Mouse (Mus musculus): Measurements from ENCODE around the gene Akt1. TPM values are rescaled to one million over a fixed set of nuclear protein-coding genes. Genes with fewer than 3 reads are reported as not detected.
A peak's percentile ranks its signal among the peaks of the same experiment; 100 is the strongest.

The Akt1 gene
- polyA plus RNA-seq, 1 experiment from 2014 or later: 26.7 TPM

DNA sequence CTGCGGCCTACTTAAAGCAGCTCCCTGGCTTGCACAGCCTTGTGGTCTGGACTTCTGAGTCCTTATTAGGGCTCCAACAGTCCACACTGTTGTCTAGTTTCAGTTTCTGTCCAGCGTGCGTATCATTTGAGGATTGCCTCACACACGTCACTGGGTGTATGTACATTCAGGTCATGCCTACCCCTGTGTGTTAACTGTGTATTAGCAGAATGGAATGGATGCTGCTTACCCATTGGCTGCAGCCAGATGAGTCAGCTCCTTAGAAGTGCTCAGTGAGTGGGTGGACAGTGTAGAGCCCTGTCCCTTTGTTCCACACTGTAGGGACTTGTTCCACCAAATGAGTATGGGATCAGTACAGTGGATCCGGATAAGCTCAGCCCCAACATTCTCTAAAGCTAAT lies 26.6 kb downstream of the Akt1 start:
- Histone ChIP-seq H3K4me2 (ENCODE audit: low read depth, low read length) (no peak overlapping the region), H3K27ac (ENCODE audit: low read depth) (no peak overlapping the region), H3K9ac (replicated peaks) (no peak overlapping the region), H3K4me1 (ENCODE audit: insufficient read depth) (peaks cover 21% of the 10 kb centered on the region), H3K4me3 (ENCODE audit: low read depth, low read length) (no peak overlapping the region), H3K9me3 (ENCODE audit: low read length) (no peaks in the 10 kb centered on the region), H3K36me3 (replicated peaks; ENCODE audit: insufficient read depth, low read length) (peaks cover 28% of the 10 kb centered on the region), H3K27me3 (ENCODE audit: insufficient read depth, low read length) (no peaks in the 10 kb centered on the region)
- no peak for TF ChIP-seq CTCF (IDR thresholded peaks at IDR 0.05; ENCODE audit: low read depth)
- TF ChIP-seq EP300 (IDR thresholded peaks at IDR 0.05; ENCODE audit: low read depth): no peak
- ATAC-seq (no peak), DNase-seq (no peak)
- WGBS (ENCODE audit: insufficient replicate concordance): 69% methylated on average over 5 of the region's 5 CpGs

DNA sequence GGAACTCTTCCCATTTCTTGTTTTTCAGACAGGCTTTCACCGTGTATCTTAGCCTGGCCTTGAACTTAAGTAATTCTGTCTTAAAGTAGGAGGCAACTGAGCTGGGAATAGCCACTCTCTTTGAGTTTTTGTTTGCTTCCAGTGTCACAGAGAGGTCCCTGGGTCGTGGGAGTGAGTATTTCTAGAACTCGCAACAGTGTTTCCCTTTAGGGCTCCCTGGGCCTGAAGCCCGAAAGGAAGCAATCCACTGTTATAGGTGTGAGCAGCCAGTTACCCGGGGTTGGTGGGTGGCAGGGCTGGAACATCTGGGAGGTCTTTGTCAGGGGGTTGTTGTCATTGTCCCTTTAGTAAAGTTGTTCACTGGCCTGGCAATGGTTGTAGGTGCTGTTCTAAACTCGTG lies 28.5 kb downstream of the Akt1 start:
- Histone ChIP-seq H3K27me3 (ENCODE audit: insufficient read depth, low read length) (no peaks in the 10 kb centered on the region), H3K4me1 (ENCODE audit: insufficient read depth) (peaks cover 21% of the 10 kb centered on the region), H3K27ac (ENCODE audit: low read depth) (no peak overlapping the region), H3K9ac (replicated peaks) (peak overlapping the region; percentile 73), H3K4me2 (ENCODE audit: low read depth, low read length) (peak overlapping the region; percentile 94), H3K36me3 (replicated peaks; ENCODE audit: insufficient read depth, low read length) (peaks cover 25% of the 10 kb centered on the region), H3K4me3 (ENCODE audit: low read depth, low read length) (peak overlapping the region; percentile 68), H3K9me3 (ENCODE audit: low read length) (no peaks in the 10 kb centered on the region)
- ATAC-seq (no peak), DNase-seq (no peak)
- WGBS (ENCODE audit: insufficient replicate concordance): 46% methylated on average over 6 of the region's 6 CpGs
- TF ChIP-seq CTCF (IDR thresholded peaks at IDR 0.05; ENCODE audit: low read depth): no peak
- TF ChIP-seq EP300 (IDR thresholded peaks at IDR 0.05; ENCODE audit: low read depth): no peak

DNA sequence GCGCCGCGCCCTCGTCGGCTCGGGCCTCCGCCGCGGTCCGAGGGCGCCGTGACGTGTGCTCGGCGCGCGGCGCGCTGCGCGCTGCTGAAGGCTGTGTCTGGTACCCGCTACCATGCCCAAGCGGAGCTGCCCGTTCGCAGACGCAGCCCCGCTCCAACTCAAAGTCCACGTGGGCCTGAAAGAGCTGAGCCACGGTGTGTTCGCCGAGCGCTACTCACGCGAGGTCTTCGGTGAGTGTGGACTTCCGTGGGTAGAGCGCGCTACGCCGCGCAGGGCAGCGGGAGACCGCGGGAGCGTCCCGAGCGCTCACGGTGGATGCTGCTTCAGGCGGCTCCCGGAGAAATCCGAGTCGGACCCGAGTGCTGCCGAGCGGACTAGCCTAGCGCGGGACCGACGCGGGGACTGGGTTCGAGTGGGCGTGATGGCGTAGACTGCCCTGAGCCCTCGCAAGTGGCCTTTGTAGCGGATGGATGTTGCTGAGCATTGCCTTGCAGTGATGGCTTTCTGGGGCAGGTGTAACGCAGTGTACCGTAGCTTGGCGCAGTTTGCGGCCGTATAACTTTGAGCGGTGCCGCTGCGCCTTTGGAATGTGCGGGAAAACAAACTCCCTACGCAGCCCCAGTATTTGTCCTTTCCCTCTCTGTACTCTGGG lies 29.7 kb downstream of the Akt1 start:
- DNase-seq (no peak), ATAC-seq (peak; percentile 38)
- Histone ChIP-seq H3K4me3 (ENCODE audit: low read depth, low read length) (peak overlapping the region; percentile 68), H3K9me3 (ENCODE audit: low read length) (no peaks in the 10 kb centered on the region), H3K9ac (replicated peaks) (peak overlapping the region; percentile 73), H3K36me3 (replicated peaks; ENCODE audit: insufficient read depth, low read length) (peaks cover 20% of the 10 kb centered on the region), H3K27me3 (ENCODE audit: insufficient read depth, low read length) (no peaks in the 10 kb centered on the region), H3K4me2 (ENCODE audit: low read depth, low read length) (peak overlapping the region; percentile 94), H3K27ac (ENCODE audit: low read depth) (peak overlapping the region; percentile 58), H3K4me1 (ENCODE audit: insufficient read depth) (peaks cover 21% of the 10 kb centered on the region)
- TF ChIP-seq EP300 (IDR thresholded peaks at IDR 0.05; ENCODE audit: low read depth): no peak
- TF ChIP-seq CTCF (IDR thresholded peaks at IDR 0.05; ENCODE audit: low read depth): no peak
- WGBS (ENCODE audit: insufficient replicate concordance): under 1% methylated on average over 75 of the region's 75 CpGs

DNA sequence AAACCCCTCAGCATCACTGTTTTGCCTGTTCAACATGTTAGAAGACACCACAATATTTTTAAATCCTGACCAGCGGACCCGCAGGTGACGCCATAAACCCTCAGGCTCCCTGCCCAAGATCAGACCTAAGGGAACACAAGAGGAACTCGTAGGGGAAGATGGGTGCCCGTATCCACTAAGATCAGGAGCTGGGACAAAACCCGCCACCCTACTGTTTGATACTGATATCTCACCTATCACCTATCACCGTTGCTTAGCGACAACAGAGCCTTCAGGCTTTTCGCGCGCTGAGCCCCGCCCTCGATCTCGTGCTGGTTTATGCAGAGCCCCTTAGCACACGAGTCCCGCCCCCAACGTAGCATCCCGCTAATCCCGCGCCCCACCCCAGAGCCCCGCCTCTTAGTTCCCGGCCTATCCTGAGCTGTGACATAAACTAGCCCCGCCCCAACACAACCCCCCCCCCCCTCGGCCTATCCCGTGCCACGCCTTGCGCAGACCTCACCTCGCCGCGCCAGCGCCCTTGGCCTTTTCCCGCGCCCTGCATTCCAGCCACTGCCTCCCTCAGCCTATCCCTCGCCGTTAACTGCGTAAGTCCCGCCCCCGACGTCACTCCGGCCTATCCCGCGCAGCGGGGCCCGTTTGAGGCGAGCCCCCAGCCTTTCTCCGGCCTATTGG lies 30.4 kb downstream of the Akt1 start, which contains the start of gene Siva1:
Siva1 (plus strand) TSS at position 500 of the 675 bp plus-strand sequence.
- DNase-seq (peak; percentile 98), ATAC-seq (peak; percentile 95)
- Histone ChIP-seq H3K36me3 (replicated peaks; ENCODE audit: insufficient read depth, low read length) (peaks cover 19% of the 10 kb centered on the region), H3K27ac (ENCODE audit: low read depth) (peak within 1 kb of the TSS; percentile 58), H3K4me3 (ENCODE audit: low read depth, low read length) (peak within 1 kb of the TSS; percentile 68), H3K9me3 (ENCODE audit: low read length) (no peaks in the 10 kb centered on the region), H3K4me2 (ENCODE audit: low read depth, low read length) (peak within 1 kb of the TSS; percentile 94), H3K9ac (replicated peaks) (peak within 1 kb of the TSS; percentile 73), H3K27me3 (ENCODE audit: insufficient read depth, low read length) (no peaks in the 10 kb centered on the region), H3K4me1 (ENCODE audit: insufficient read depth) (peaks cover 21% of the 10 kb centered on the region)
- TF ChIP-seq CTCF (IDR thresholded peaks at IDR 0.05; ENCODE audit: low read depth) (no peak), EP300 (IDR thresholded peaks at IDR 0.05; ENCODE audit: low read depth) (no peak; the same call in 1 of the 2 replicates)
- 3% methylated on average over 45 of the region's 46 CpGs for WGBS (ENCODE audit: insufficient replicate concordance)

DNA sequence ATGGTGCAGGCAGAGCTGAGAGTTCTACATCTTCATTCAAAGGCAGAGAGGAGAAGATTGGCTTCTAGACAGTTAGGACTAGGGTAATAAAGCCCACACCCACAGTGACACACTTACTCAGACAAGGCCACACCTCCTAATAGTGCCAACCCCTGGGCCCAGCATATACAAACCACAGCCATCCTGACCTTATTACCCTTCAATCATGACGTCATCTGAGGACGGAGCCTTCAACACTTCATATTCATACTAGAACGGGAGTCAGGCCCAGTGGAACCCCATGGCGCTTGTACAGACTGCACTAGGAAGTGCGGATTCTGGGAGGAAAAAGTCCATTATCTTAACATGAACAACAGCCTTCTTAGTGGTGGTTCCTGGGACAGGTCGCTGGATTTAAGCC lies 31.6 kb downstream of the Akt1 start:
- Histone ChIP-seq H3K4me3 (ENCODE audit: low read depth, low read length) (no peak overlapping the region), H3K36me3 (replicated peaks; ENCODE audit: insufficient read depth, low read length) (peaks cover 11% of the 10 kb centered on the region), H3K9me3 (ENCODE audit: low read length) (no peaks in the 10 kb centered on the region), H3K9ac (replicated peaks) (no peak overlapping the region), H3K4me2 (ENCODE audit: low read depth, low read length) (no peak overlapping the region), H3K27ac (ENCODE audit: low read depth) (no peak overlapping the region), H3K27me3 (ENCODE audit: insufficient read depth, low read length) (no peaks in the 10 kb centered on the region), H3K4me1 (ENCODE audit: insufficient read depth) (peaks cover 21% of the 10 kb centered on the region)
- TF ChIP-seq CTCF (IDR thresholded peaks at IDR 0.05; ENCODE audit: low read depth) (no peak), EP300 (IDR thresholded peaks at IDR 0.05; ENCODE audit: low read depth) (no peak)
- DNase-seq: no peak
- WGBS (ENCODE audit: insufficient replicate concordance): 83% methylated on average over 6 of the region's 6 CpGs
- ATAC-seq: no peak

DNA sequence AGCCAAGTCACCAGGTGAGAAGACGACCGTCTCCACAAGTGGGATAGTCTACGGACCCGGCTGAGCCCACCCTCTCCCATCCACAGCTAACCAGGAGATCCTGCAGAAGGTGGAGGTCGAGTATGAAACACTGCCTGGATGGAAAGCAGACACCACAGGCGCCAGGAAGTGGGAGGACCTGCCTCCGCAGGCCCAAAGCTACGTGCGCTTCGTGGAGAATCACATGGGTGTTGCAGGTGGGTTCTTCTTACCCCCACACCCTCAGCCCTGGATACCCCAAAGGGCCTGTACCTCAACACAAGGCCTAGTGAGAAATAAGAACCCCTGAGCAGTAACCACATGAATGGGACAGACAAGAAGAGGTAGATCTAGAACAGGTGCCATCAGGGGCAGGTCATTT lies 35.2 kb downstream of the Akt1 start:
- DNase-seq (no peak), ATAC-seq (no peak)
- no peak overlapping the region for H3K27ac ChIP-seq (ENCODE audit: low read depth)
- peaks cover 3% of the 10 kb centered on the region; the same call in 1 of the 2 replicates for H3K4me1 ChIP-seq (ENCODE audit: insufficient read depth)
- 0 out of 2 replicates have a peak, but pooled peaks cover 5% of the 10 kb centered on the region for H3K36me3 ChIP-seq (replicated peaks; ENCODE audit: insufficient read depth, low read length)
- no peak overlapping the region for H3K4me2 ChIP-seq (ENCODE audit: low read depth, low read length)
- no peak for TF ChIP-seq EP300 (IDR thresholded peaks at IDR 0.05; ENCODE audit: low read depth)
- no peak for TF ChIP-seq CTCF (IDR thresholded peaks at IDR 0.05; ENCODE audit: low read depth)
- no peaks in the 10 kb centered on the region for H3K27me3 ChIP-seq (ENCODE audit: insufficient read depth, low read length)
- no peak overlapping the region for H3K4me3 ChIP-seq (ENCODE audit: low read depth, low read length)
- no peaks in the 10 kb centered on the region for H3K9me3 ChIP-seq (ENCODE audit: low read length)
- 80% methylated on average over 10 of the region's 10 CpGs for WGBS (ENCODE audit: insufficient replicate concordance)
- no peak overlapping the region for H3K9ac ChIP-seq (replicated peaks)

Measured in liver, postnatal 0 days (tissue).